Mouse (Mus musculus): ENCODE results near the gene Fam71b. TPM values are rescaled to one million over a fixed set of nuclear protein-coding genes. Genes with fewer than 3 reads are reported as not detected.

Gene Fam71b
- polyA plus RNA-seq (2015; fragmentation: Nextera tagmentation; extraction: Ambion mirVana), result not detected in 2 replicates

DNA sequence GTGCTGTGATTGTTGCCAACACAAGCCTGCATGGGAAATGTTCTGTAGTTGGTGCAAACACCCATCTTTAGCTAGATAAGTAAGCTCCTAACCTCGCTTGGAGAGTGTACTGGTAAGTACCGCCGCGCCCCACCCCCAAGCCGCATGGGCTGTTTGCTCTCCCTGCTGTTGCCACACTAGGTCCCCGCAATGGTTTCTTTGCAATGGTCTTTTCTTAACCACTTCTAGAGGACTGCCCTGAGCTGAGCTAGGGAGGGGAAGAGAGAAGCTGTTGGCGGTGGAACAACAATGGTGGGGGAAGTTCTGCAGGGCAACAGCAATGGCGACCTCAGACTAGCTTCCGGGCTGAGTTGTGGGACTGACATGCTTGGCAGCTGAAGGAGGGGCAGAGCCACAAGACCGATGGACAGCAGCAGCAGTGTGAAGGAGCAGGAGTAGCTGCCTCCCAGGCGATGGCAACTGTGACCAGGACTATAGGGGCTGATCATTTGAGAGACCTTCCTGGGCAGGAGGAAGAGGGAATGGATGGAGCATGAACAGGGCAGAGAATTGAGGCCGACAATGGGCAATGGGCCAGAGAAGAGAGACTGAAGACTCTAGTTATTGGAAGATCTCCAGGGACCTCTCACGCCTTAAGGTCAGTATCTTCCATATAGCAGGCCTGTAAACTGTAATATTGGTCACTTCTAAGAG lies at the start of gene Fam71b:
Gene Fam71b (plus strand): TSS at position 393 of the 693 bp plus-strand sequence.
- no peak within 1 kb of the TSS for H3K27ac ChIP-seq
- H3K27me3 ChIP-seq, result no peaks in the 10 kb centered on the region
- no peak within 1 kb of the TSS for H3K4me2 ChIP-seq
- no peaks in the 10 kb centered on the region for H3K4me1 ChIP-seq
- H3K36me3 ChIP-seq (ENCODE audit: poor library complexity, severe bottlenecking), result no peaks in the 10 kb centered on the region
- WGBS, result 78% methylated on average over 13 of the region's 13 CpGs
- no peak for ATAC-seq
- no peak within 1 kb of the TSS for H3K9ac ChIP-seq
- no peaks in the 10 kb centered on the region for H3K9me3 ChIP-seq (replicated peaks)
- no peak within 1 kb of the TSS for H3K4me3 ChIP-seq

DNA sequence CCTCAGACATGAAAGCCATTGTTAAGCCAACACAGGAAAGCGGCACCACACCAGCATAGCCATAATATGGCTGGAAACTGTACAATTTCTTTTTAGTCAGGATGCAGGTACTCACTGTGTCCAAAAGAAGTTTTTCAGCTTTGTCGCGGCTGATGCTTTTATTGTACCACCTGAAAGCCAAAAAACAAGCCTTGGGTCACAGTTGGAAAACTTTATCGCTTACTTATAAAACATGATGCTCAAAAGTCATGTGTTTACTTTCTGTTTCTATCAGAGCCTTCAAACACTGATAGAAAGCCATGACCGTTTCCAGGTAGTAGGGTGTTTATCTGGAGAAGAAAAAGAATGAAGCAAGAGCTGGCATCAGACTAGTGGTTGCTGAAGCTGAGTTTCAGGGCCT lies 48.6 kb upstream of the Fam71b start:
- no peaks in the 10 kb centered on the region for H3K9me3 ChIP-seq (replicated peaks)
- 92% methylated on average over 5 of the region's 5 CpGs for WGBS
- no peak overlapping the region for H3K4me2 ChIP-seq
- H3K36me3 ChIP-seq (ENCODE audit: poor library complexity, severe bottlenecking), result no peaks in the 10 kb centered on the region
- no peak overlapping the region for H3K4me3 ChIP-seq
- no peaks in the 10 kb centered on the region for H3K4me1 ChIP-seq
- no peak overlapping the region for H3K27ac ChIP-seq
- H3K27me3 ChIP-seq, result no peaks in the 10 kb centered on the region
- H3K9ac ChIP-seq, result no peak overlapping the region
- no peak for ATAC-seq

DNA sequence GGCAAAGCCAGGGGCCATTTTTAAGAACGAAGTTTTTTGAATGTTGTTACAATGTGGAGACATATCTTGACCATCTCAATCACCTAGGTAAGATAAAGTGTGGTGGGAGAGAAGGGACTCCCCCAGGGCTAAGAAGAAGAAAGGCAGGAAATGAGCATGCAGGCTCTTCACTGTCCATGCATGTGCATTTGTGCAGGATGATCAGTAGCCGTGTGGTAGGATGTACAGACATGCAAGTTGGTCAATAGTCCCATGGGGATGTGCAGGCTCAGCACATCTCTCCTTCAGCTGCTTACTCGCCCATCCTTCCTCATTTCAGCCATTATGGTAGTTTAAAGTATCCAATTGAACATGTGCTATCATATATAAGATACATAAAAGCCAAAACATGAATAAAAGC lies 47.9 kb upstream of the Fam71b start:
- Histone ChIP-seq H3K36me3 (ENCODE audit: poor library complexity, severe bottlenecking) (no peaks in the 10 kb centered on the region), H3K4me2 (no peak overlapping the region), H3K9me3 (replicated peaks) (no peaks in the 10 kb centered on the region), H3K27me3 (no peaks in the 10 kb centered on the region), H3K27ac (no peak overlapping the region), H3K4me1 (no peaks in the 10 kb centered on the region), H3K4me3 (no peak overlapping the region), H3K9ac (no peak overlapping the region)
- 80% methylated on average over 3 of the region's 3 CpGs for WGBS
- no peak for ATAC-seq

DNA sequence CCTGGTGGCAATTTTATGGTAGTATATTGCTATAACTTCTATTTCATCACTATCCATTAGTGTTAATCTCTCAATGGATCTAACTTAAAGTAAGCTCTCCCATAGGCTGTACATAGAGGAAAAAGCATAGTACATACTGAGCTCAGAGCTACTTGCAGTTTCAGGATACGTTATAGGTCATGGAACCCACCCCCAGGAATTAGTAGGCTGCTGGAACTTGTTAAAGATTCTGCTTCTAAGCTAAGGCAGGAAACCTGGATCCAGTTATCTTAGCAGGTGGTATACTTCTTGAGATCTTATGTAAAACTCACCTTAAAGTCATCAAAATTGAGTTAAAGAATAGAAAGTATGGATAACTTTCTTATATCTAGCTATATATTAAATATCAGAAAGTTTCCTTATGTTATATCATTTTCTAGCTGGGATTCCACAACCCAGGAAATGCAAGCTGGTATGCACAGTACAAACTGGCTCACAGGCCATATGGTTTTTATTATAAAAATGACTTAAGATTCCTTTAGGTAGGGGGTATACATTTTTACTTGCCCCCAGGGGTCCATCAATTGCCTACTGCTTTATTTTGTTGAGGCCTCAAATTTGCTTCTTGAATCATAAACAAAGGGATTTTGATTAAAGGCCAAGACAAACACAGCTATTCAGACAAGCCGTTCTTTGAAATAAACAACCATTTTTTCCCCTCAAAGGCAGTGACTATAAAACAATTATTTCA lies 46.5 kb upstream of the Fam71b start:
- Histone ChIP-seq H3K27me3 (no peaks in the 10 kb centered on the region), H3K4me3 (no peak overlapping the region), H3K9ac (no peak overlapping the region), H3K4me1 (no peaks in the 10 kb centered on the region), H3K36me3 (ENCODE audit: poor library complexity, severe bottlenecking) (no peaks in the 10 kb centered on the region), H3K4me2 (no peak overlapping the region), H3K27ac (no peak overlapping the region), H3K9me3 (replicated peaks) (no peaks in the 10 kb centered on the region)
- WGBS, result 65% methylated on average over 2 of the region's 2 CpGs
- no peak for ATAC-seq

DNA sequence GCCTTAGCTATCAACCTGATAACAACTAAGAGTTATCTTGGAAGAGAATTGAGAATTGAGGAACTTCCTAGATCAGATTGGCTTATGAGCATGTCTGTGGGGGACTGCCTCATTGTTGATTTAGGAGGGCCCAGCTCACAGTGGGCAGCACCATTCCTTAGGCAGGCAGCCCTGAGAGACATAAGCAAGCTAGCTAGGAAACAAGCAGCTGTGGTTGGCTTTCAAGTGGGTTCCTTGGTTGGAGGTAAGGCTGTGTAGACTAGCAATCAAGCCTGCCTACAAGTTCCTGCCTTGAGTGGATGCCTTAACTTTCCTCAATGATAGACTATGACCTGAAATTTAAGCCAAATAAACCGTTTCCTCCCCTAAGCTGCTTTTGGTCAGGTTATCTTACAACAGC lies 38.0 kb upstream of the Fam71b start:
- peaks cover 6% of the 10 kb centered on the region; the same call in 1 of the 2 replicates for H3K4me1 ChIP-seq
- no peak overlapping the region for H3K27ac ChIP-seq
- H3K4me2 ChIP-seq, result no peak overlapping the region
- no peaks in the 10 kb centered on the region for H3K36me3 ChIP-seq (ENCODE audit: poor library complexity, severe bottlenecking)
- WGBS, result 78% methylated on average over 1 of the region's 1 CpGs
- H3K9me3 ChIP-seq (replicated peaks), result no peaks in the 10 kb centered on the region
- H3K9ac ChIP-seq, result no peak overlapping the region
- H3K27me3 ChIP-seq, result no peaks in the 10 kb centered on the region
- no peak overlapping the region for H3K4me3 ChIP-seq
- no peak for ATAC-seq

DNA sequence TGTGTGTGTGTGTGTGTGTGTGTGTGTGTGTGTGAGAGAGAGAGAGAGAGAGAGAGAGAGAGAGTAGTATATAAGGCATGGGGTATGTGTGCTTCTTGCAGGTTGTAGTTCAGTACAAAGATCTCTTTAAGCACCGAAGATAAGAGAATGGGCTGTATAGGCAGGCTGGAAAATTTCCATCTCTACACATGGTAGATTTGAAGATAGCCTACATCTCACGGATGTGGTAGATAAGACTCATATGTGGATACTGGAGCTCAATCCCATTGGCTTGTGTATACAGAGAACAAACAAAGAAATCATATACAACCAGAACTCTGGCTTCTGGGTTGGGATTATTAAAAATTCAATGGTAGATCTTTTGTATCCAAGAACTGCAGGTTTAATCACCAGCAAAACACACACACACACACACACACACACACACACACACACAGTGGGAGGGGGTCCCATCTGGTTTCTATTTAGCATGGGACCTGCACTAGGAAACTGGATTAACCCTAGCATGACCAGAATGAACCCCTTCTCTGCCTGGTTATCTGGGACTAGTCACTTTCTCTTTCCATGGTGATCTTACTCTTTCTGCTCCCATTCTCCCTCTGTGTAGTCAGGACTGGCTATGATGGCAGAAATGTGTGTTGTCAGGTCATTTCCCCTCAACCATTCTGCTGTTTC lies 35.2 kb upstream of the Fam71b start:
- Histone ChIP-seq H3K4me1 (peaks cover 6% of the 10 kb centered on the region; the same call in 1 of the 2 replicates), H3K27me3 (no peaks in the 10 kb centered on the region), H3K9ac (no peak overlapping the region), H3K36me3 (ENCODE audit: poor library complexity, severe bottlenecking) (no peaks in the 10 kb centered on the region), H3K27ac (no peak overlapping the region), H3K9me3 (replicated peaks) (no peaks in the 10 kb centered on the region), H3K4me3 (no peak overlapping the region), H3K4me2 (no peak overlapping the region)
- ATAC-seq, result no peak
- 92% methylated on average over 2 of the region's 2 CpGs for WGBS

DNA sequence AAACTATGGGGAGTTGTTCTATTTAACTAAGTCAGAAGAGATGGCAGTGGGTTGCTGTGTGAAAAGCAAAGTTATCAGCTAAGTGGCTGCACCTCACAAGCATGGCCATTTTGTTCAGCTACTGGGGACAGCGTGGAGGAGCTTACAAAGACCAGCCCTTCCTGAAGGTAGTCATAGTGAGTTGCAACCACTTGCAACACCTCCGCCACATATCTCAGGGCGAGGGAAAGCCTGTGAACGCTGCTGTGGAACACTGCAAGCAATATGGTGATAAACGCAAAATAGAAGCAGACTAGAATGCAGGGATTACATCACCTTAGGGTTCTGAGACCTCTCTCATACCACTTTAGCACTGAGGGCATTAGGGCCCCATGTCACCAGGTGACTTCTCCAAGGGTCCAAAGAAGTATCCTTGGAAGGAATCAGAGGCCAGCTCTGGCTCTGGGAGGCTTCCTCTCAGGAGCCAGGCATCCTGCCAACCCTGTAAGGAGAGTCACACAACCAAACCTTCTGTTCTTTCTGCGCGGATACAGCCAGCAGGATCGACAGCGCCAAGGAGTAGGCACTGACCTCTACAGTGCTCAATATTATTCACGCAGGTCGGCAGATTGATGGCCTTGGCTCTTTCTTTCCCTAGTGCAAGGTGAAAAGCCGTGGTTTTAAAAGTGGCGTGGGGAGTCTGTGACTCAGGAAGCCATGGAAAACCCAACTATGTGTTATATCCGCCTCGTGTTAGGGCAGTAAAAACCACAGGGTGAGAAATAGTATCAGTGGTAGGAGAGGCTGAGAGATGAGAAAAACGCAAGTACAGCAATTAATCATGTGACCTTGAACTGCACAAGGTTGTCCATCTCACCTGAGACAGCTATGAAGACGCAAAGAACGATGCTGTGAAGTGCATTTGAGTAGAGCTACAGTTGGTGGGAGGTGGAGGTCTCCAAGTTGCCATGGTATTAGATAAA lies 34.0 kb upstream of the Fam71b start:
- Histone ChIP-seq H3K9ac (no peak overlapping the region), H3K27ac (no peak overlapping the region), H3K27me3 (no peaks in the 10 kb centered on the region), H3K4me2 (no peak overlapping the region), H3K4me3 (no peak overlapping the region), H3K36me3 (ENCODE audit: poor library complexity, severe bottlenecking) (no peaks in the 10 kb centered on the region), H3K9me3 (replicated peaks) (no peaks in the 10 kb centered on the region; the same call in 1 of the 2 replicates), H3K4me1 (peaks cover 6% of the 10 kb centered on the region; the same call in 1 of the 2 replicates)
- no peak for ATAC-seq
- 88% methylated on average over 18 of the region's 18 CpGs for WGBS

DNA sequence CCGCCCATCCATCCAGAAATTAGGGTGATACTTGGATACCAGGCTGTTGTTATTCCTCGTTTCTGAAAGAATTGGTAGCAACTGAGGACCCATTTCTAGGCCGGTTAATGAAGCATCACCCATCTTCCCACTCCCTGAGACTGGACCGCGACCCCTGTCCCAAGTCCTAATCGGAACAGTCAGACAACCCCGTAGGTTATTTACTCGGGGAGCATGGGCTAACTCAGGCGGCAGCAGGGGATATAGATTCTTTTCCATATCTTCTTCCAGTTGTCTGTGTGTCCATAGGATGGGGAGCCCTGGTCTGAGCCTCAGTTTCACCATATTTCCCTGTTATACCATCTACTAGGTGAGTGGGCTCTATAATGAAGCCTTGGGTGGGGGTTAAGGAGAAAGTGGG lies 32.5 kb upstream of the Fam71b start:
- Histone ChIP-seq H3K36me3 (ENCODE audit: poor library complexity, severe bottlenecking) (no peaks in the 10 kb centered on the region), H3K9ac (no peak overlapping the region), H3K27ac (no peak overlapping the region), H3K27me3 (no peaks in the 10 kb centered on the region), H3K4me3 (no peak overlapping the region), H3K9me3 (replicated peaks) (no peaks in the 10 kb centered on the region; the same call in 1 of the 2 replicates), H3K4me2 (no peak overlapping the region), H3K4me1 (peaks cover 6% of the 10 kb centered on the region; the same call in 1 of the 2 replicates)
- ATAC-seq, result no peak
- 97% methylated on average over 9 of the region's 9 CpGs for WGBS

DNA sequence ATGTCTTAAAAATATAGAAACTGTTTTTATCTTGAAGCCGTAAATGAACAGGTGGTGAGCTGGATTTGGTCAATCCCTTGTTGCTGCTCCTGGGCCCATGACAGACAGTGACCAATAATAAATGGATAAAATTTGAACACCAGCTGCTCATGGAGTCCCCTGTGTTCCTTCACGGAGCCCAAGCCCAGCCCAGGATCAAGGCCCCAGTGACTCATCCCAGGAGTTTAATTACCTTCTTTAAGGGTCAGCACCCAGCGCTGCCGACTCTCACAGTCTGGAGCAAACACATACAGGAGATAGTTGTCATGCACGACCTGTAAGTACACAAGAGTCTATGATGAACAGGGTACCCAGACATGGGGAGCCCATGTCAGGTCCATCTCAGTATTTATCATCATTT lies 30.6 kb upstream of the Fam71b start:
- ATAC-seq, result no peak
- no peak overlapping the region for H3K4me3 ChIP-seq
- H3K27me3 ChIP-seq, result no peaks in the 10 kb centered on the region
- H3K4me2 ChIP-seq, result no peak overlapping the region
- no peaks in the 10 kb centered on the region; the same call in 1 of the 2 replicates for H3K9me3 ChIP-seq (replicated peaks)
- WGBS, result 91% methylated on average over 5 of the region's 5 CpGs
- H3K27ac ChIP-seq, result no peak overlapping the region
- H3K4me1 ChIP-seq, result peaks cover 6% of the 10 kb centered on the region; the same call in 1 of the 2 replicates
- no peaks in the 10 kb centered on the region for H3K36me3 ChIP-seq (ENCODE audit: poor library complexity, severe bottlenecking)
- no peak overlapping the region for H3K9ac ChIP-seq

DNA sequence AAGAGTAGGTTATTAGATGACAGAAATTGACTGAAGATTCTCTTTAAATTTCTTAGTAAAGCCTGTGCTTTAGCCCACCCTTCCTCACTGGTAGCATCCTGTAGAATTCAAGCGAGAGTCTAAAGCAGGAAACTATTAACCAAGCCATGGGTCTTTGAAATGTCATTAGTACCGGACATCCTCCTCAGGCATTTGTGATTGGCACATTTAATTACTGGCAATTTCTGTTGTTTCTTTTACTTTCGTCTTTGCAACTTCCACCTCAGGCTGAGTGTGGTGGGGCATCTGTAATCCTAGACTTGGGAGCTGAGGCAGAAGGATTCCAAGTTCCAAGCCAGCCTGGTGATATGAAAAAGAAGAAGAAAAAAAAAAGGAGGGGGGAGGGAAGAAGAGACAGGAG lies 30.0 kb upstream of the Fam71b start:
- no peaks in the 10 kb centered on the region; the same call in 1 of the 2 replicates for H3K9me3 ChIP-seq (replicated peaks)
- ATAC-seq, result no peak
- no peaks in the 10 kb centered on the region for H3K36me3 ChIP-seq (ENCODE audit: poor library complexity, severe bottlenecking)
- no peak overlapping the region for H3K27ac ChIP-seq
- H3K9ac ChIP-seq, result no peak overlapping the region
- H3K4me2 ChIP-seq, result no peak overlapping the region
- no peaks in the 10 kb centered on the region for H3K27me3 ChIP-seq
- no peak overlapping the region for H3K4me3 ChIP-seq
- 74% methylated on average over 3 of the region's 3 CpGs for WGBS
- H3K4me1 ChIP-seq, result peaks cover 6% of the 10 kb centered on the region; the same call in 1 of the 2 replicates

DNA sequence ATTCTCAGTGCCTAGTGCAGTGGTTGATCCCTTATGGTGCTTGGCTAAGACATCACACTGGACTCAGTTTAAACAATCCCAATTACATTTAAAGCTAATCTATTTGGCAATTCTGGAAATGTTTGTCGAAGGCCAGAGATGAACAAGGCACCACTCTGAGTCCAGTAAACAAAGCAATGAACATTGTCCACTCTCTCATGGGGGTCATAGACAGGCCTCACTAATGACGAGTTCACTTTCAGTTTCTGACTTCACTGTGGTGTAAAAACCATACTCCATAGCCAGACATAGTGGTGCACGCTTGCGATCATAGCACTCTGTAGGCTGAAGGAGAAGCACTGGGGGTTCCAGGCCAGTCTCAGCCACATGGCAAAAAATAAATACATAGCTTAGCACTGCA lies 25.9 kb upstream of the Fam71b start:
- no peaks in the 10 kb centered on the region for H3K4me1 ChIP-seq
- H3K4me3 ChIP-seq, result no peak overlapping the region
- WGBS, result 93% methylated on average over 4 of the region's 4 CpGs

More for the DNA sequence above, 25.9 kb upstream of the Fam71b start:
- Histone ChIP-seq H3K27ac (no peak overlapping the region), H3K4me2 (no peak overlapping the region), H3K9ac (no peak overlapping the region), H3K27me3 (no peaks in the 10 kb centered on the region), H3K9me3 (replicated peaks) (no peaks in the 10 kb centered on the region; the same call in 1 of the 2 replicates), H3K36me3 (ENCODE audit: poor library complexity, severe bottlenecking) (no peaks in the 10 kb centered on the region)
- no peak for ATAC-seq

Measured in forebrain, embryonic 13.5 days (tissue).